Mouse (Mus musculus): ENCODE measurements around the gene Pigx.

Pigx gene

DNA sequence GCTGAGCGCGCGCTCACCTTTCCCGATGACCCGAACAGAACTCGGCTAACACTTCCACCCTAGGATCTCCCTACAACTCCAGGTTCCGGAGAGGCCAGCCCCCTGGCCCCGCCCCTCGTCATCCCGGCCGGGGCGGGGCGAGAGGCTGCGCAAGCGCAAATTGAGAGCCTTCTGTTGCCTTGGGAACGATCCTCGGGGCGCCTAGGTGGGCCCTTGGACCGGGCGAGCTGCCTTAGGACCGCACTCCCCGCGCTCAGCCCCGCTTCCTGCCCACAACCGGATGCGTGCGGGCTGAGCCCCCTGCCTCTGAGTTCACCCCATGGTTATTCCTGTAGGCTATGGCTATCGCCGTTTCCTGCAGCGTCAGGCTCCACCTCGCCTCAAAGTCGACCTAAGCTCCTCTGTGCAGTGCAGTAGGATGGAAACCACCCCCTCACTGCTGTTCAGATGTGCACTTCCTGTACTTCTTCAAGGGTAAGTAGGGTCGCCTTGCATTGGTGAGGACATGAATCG lies at the start of gene Pigx, which contains the start of gene Cep19:
TSS of gene Pigx (minus strand) at position 103 of the 513 bp plus-strand sequence.
TSS of gene Cep19 (plus strand) at position 163 of the 513 bp plus-strand sequence.
- DNase-seq (ENCODE audit: low read depth, low spot score), result peak; percentile 91

DNA sequence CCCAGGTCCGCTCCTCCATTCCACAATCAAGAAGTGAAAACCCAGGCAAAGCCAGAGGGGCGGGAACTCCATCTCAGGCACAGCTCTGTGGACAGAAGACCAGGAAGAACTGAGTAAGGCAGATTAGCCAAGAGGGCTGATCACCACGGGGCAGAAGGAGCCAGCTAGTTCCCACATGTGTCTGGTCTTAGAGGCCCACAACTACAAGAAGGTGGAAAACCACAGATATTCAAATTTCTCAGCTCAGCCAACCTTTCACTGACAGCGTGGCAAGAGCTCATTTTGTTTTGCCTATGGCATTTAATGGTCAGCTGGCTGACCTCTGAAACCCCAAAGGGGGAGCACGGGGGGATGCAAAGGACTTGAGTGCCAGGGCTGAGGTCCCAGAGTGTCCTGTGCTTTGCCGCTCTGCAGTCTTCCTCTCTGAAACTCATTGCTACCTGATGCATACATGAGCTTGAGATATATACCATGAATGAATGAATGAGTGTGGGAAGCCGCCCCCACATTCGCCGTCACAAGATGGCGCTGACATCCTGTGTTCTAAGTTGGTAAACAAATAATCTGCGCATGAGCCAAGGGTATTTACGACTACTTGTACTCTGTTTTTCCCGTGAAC lies 48.2 kb upstream of the Pigx start:
- peak; percentile 38 for DNase-seq (ENCODE audit: low read depth, low spot score)

DNA sequence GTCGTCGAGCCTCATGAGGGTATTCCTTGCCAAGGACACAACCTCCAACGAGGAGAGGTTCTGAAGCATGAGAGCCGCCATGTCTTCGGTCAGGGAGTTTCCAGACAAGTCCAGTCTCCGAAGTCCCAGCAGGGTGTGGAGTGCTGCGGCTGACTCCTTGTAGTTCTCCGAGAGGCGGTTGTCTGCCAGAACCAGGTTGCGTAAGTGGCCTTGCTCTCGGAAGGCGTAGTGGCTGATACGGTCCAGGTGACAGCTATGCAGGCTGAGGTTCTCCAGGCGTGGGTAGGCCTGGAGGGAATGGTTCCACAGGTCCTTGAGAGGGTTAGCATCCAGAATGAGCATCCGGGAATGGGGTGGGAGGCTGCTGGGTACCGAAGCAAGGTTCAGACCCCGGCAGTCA lies 45.1 kb upstream of the Pigx start:
- no peak for DNase-seq (ENCODE audit: low read depth, low spot score)

DNA sequence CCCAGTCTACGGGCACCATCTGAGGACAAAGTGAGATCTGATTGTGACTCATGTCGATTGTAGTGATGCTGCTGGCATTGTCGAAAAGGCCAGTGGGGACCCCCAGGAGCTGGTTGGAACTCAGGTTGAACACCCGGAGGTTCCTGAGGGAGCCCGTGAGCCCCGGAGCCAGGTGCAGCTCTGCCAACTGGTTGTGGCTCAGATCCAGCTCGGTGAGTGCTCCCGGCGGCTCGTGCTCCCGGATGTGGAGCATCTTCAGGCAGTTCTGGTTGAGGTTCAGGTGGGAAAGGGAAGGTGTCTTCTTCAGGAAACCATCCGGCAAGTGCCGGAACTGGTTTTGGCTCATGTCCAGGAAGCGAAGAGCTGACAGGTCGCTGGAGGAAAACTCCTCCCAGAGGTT lies 44.2 kb upstream of the Pigx start:
- DNase-seq (ENCODE audit: low read depth, low spot score), result no peak

DNA sequence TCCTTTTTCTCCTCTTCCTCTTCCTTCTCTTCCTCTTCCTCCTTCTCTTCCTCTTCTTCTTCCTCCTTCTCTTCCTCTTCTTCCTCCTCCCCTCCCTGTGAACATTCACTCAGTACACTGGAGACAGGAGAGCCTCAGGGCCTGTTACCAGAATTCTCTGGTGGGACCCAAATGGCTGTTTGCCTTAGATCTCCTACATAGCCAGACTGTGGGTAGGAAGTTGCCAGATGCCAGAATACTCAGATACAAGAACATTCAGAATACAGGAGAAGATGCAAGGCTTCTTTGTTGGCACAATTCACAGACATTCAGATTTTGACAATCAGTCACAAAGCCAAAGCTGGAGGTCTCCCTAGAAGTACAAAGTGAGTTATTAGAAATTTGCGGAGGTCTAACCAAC lies 39.4 kb upstream of the Pigx start:
- DNase-seq (ENCODE audit: low read depth, low spot score), result no peak

DNA sequence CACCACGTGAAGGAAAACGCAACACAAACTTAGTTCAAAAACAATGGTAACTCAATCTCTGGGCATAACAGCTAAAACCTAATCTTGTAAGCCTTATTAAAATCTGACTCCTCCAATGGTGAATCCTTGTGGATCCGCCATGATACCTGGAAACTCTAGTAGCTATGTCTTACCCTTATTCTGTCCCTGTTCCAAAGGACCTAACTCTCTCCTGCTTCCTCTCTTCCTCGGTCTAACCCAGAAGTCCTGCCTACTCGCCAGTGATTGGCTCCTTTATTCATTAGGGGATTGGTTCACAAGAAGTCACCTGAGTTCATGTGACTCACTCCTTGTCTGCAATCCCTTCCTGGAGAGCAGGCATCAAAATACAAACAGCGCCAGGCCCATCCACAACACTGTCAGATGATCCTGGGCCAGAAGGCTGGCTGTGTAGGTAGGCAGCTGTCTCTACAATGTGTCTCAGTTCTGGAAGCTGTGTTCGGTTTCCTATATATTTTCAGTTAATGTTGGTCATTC lies 36.4 kb upstream of the Pigx start:
- DNase-seq (ENCODE audit: low read depth, low spot score), result peak; percentile 83

DNA sequence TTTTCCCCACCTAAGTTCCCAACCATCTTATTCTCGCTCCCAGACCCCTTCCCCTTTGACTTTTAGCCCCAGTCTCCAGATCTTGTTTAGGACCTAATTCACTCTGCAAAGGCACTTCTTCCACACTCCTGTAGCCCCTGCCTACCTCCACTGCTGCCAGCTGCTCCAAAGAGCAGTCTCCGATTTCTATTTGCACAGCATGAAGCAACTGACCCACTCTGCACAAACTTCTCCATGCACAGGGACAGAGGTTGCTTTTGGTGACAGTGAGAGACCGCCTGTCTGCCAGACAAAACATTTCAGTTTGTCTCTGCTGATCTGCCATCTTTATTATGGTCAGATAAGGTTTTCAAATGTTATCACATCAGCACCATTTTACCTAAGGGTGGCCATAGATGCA lies 33.6 kb upstream of the Pigx start:
- DNase-seq (ENCODE audit: low read depth, low spot score), result no peak

DNA sequence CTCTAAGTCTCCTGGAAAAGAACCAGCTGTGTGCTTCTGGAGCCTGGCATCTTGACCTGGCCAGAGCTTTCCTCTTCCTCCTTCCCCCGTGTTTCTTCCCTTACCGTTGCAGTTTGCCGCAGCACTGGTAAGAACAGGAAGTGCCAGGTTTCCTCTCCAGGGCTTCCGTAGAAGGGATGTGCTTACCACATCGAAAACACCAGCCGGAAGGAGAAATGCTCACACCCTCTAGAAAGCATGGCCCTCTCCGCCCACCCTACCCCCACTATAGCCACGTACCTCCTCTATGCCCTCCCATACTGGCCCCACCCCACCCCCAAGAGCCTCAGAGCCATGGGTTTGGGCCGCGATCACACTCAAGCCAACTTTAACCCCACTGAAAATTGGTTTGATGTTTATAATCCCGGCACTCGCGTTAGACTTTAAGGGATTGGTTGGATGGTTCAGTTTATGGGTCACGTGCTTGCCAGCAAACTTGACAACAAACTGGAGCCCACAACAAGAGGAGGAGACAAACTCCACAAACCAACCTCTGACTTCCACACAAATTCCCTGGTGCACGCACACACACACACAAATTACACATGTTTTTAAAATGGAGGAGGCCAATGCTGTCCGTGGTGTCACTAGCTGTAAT lies 30.8 kb upstream of the Pigx start:
- peak; percentile 88 for DNase-seq (ENCODE audit: low read depth, low spot score)

DNA sequence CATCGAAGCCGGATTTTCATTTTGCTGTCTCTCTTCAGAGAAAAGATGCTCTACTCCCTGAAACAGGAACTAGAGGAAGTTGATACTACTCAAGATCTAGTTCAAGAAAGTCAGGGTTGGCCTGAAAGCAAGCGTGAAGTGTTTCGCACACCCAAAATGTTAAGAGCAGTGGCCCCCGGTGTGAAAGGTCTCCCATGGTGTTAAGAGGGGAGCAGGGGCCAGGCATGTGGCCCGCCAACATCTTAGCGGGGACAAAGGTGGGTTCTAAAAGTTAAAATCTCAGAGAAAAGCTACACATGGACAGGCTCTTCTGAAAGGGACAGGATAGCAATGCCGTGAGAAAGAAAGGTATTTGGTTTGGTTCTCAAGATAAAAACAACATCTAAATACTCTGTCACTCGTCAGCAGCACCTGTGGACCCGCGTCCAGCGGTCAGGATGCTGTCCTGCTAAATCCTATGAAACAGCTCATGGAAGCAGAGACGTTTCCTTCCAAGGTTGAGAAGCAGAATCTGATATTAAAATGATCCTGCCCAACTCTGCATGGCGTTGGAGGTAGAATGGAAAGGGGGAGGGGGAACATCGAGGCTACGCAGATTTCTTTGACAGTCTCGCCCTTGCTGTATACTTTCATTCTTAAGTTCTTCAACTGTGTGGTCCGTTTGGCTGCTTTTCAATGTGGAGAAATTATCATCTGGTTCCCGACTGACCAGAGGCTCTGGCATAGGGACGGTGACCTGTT lies 30.1 kb upstream of the Pigx start:
- no peak for DNase-seq (ENCODE audit: low read depth, low spot score)

DNA sequence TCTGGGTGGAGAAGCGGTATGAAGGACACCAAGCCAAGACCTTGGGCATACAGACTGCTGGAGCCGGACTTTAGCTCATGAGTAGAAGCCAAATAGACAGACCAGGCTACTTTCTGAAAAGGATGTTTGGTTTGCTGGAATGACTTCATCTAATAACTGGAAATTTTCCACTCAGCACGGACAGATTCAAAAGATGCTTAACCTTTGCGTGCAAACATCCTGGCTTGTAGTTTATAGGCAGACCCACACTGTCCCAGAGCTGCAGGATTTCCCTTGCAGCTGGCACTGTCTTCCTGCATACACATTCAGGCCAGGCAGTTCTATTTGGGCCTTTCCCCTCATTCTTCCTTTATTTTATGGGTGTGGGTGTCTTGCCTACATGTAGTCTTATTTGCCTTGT lies 27.5 kb upstream of the Pigx start:
- DNase-seq (ENCODE audit: low read depth, low spot score), result no peak

DNA sequence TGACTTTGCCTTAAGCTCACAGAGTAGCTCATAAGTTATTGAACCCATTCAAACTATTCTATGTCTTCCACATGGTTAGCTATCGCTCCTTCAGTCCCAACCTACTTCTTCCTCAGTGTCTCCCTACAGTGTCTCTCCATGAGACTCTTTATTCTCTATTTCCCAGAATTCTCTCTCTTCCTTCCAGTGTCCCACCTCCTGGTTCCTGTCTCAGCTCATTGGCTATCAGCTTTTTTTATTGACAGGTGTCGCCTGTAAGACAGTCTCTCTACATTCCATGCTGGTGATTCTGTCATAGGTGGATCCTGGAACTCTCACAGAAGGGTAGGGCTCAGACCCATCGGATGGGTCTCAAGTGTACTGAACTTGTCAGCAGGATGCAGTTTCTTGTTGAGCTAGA lies 25.8 kb upstream of the Pigx start:
- peak; percentile 73 for DNase-seq (ENCODE audit: low read depth, low spot score)

DNA sequence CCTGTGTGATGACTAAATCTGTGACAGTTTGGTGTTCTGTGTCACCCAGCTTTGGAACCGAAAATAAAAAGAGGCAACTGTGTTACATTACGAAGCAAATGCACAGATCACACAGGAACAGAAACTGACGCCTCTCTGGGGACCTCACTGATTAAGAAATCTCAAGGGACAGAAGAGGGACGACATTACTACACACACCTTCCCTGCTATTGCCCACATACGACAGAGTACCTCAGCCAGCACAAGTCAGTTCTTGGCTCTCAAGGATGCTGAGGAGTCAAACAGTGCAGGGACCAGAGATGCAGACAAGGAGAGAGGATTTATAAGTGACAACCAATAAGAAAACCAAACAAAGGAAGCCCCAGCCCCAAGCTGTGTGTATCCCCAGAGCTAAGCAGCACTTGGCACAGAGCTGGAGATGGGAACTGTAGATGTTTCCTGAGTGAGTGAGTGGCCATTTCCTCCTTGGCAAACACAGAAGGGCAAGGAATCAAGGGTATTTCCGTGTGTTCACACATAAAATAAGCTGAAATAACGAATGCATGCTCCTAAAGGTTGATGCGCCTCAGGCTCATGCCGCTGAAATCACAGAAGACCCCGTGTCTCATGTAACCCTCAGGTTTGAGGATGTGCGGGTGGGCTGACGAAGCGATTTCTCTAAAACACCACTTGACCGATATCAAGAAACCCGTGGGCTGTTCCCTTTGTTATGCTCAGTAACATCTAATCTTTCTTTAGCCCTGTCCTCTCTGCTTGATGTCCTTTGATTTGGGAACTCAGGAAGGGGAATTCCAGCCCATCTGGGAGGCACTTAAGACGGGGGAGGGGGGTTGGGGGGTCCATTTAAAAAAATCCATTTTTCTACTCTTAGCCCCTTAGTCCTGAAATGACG lies 25.1 kb upstream of the Pigx start:
- peak; percentile 78 for DNase-seq (ENCODE audit: low read depth, low spot score)

DNA sequence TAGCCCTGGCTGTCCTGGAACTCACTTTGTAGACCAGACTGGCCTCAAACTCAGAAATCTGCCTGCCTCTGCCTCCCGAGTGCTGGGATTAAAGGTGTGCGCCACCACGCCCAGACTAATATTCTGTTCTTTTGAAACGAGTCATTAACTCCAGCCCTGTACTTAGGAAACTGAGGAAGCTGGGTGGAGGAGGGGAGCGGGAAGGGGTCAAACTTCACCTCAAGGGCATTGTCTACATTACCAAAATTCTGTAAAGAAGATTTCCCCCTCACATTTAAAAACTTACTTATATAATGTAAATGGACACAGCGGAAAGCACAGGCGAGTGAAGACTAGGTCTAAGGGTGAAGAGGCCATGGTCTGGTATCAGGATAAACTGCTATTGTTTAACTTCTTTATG lies 24.5 kb upstream of the Pigx start:
- DNase-seq (ENCODE audit: low read depth, low spot score), result peak; percentile 63

DNA sequence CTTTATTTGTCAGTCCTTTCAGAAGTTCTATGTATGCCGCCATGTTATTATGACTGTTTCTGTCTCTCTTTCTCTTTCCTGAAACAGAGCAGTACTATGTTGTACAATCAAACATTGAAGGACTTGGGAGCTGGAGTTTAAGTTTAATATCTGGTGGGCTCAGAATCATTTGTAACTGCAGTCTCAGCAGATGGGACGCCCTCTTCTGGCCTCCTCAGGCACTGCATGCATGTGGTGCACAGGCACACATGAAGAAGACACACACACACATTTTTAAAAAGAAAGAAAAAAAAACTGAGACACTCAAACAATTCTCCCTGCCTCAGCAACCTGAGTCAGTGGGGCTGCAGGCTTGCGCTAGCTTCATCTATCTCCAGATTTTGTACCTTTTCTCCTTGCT lies 20.9 kb upstream of the Pigx start:
- DNase-seq (ENCODE audit: low read depth, low spot score), result peak; percentile 54

DNA sequence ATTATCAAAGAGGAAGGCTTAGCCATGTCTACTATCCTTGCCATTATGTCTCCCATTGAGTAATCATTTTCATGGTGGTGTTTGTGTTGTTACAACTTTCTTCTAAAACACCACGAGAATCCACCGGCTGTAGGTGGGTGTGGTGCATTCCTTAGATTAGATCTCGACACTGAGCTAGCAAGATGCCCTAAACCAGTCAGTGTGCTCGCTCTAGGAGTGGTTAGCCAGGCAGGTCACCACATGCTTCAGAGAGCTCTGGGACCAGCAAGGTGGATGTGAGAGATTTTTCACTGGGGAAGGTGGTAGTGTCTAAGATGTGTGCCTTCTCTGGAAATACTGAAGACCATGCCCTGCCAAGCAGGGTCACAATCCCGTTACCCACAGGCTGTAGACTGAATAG lies 16.6 kb upstream of the Pigx start:
- DNase-seq (ENCODE audit: low read depth, low spot score), result peak; percentile 61

DNA sequence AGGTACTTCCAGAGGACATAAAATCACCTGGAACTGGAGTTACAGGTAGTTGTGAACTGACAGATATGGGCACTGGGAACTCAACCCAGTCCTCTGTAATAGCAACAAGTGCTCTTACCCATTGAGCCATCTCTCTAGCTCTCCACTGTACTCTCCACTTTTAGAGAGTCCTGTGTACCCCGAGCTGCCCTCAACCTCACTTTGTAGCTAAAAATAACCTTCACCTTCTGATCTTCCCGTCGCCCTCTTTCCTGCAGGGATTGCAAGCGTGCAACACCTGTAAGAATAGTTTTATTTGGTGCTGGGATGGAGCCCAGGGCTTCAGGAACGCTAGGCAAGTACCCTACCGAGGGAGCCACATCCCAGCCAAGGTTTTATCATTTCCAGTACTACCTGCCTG lies 16.2 kb upstream of the Pigx start:
- no peak for DNase-seq (ENCODE audit: low read depth, low spot score)

DNA sequence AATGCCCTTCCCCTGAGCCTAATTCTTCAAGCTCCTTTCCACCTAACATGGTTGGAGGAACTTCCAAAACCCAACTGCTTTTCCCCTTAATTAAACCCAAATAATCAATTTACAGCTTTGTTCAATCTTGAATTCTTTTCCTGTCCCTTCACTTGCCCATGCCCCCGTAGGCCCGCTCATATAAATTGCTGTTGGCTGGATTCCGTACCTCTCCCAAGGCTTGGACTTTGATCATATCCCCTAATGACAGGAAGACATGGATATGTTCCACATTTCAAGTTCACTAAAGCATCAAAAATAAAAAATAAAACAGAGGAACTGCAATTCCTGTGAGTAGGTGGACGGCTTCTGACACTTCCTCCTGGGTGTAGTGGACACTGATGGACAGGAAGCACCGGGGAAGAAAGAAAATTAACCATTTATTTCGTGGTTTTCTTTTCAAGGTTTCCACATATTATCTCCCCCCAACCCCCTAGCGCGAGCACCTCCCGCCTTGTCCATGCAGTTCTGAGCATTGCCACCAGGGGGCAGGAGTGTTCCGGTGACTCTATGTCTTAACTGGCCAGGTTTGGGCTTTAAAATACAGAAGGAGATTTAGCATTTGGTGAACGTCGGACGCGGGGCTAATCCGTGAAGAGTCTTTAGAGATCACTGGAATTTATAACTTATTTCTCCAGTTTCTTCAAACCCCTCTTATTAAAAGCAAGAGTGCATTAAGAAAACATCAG lies 15.6 kb upstream of the Pigx start:
- DNase-seq (ENCODE audit: low read depth, low spot score), result peak; percentile 77

DNA sequence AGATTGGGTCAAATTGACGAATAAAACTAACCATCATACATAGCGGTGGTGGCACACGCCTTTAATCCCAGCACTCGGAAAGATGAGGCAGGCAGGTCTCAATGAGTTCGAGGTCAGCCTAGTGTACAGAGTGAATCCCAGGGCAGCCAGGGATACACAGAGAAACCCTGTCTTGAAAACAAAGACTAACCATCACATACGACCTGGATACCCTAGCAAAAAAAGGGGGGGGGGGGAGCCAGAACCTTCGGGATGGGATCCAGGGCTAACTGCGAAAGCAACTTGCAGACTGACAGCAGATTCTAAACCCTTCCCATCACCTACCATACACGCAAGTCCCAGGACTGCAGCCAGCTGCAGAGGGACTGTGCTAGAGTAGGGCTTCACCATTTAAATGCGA lies 14.9 kb upstream of the Pigx start:
- DNase-seq (ENCODE audit: low read depth, low spot score), result peak; percentile 42

DNA sequence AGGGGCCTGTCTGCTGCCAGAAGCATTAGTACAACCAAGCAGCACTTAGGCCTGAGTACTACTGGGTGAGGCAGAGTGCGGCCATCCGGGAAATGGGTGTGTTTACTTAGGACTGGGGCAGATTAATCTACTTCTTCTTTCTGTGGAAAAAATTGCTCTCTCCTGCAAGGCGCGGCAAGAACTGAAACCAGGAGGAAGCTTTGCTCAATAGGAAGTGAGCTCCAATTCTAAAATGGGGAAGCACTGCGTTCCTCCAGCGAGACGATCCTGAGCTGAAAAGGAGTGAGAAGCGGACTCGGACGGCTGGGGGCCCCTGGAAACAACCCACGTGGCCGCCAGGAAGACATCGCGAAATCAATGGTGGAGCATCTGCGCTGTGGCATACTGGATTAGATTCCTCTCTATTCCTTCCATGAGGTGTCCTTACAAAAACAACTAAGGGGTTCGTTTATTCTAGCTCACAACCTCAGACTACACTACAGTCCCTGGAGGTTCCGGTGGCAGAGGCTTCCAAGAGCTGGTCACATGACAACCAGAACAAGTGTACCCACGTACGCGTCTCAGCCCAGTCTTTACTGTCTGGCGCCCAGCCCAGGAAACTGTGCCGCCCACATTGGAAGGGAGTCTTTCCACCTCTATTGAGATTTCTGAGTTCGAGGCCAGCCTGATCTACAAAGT lies 14.1 kb upstream of the Pigx start:
- peak; percentile 82 for DNase-seq (ENCODE audit: low read depth, low spot score)
